Mouse (Mus musculus) limb, embryonic 13.5 days (tissue): ENCODE results near the gene Anxa8. TPM values are rescaled to one million over a fixed set of nuclear protein-coding genes. Genes with fewer than 3 reads are reported as not detected.

Source experiments
- ATAC-seq: fragments of 200-750 bp; cut with Nextera tagmentation; 2 replicates; pipeline ENCODE4 v1.8.0; 2017; ENCODE audit warnings: low read depth, moderate number of reproducible peaks, moderate TSS enrichment; ENCODE audit not compliant: low FRiP score
- H3K27ac ChIP-seq: fragments of 300-500 bp; sonication (generic); 2 replicates; pipeline ENCODE4 v1.5.1; 2015; ENCODE audit warnings: inconsistent platforms, mild to moderate bottlenecking, moderate library complexity
- H3K27me3 ChIP-seq: fragments of 300-500 bp; sonication (generic); 2 replicates; pipeline ENCODE4 v1.6.1; 2015; ENCODE audit warnings: mild to moderate bottlenecking, inconsistent platforms
- H3K36me3 ChIP-seq: fragments of 300-500 bp; sonication (generic); 2 replicates; pipeline ENCODE4 v1.6.1; 2015; ENCODE audit warnings: inconsistent platforms, mild to moderate bottlenecking, moderate library complexity
- H3K4me1 ChIP-seq: fragments of 300-500 bp; sonication (generic); 2 replicates; pipeline ENCODE4 v1.6.1; 2015; ENCODE audit warnings: inconsistent platforms
- H3K4me2 ChIP-seq: fragments of 300-500 bp; sonication (generic); replicated peaks from 2 replicates; pipeline ENCODE4 v1.6.1; 2015; ENCODE audit warnings: inconsistent platforms, mild to moderate bottlenecking, moderate library complexity
- H3K4me3 ChIP-seq: fragments of 300-500 bp; sonication (generic); 2 replicates; pipeline ENCODE4 v1.5.1; 2015; ENCODE audit warnings: moderate library complexity, mild to moderate bottlenecking, inconsistent platforms
- H3K9ac ChIP-seq: fragments of 300-500 bp; sonication (generic); 2 replicates; pipeline ENCODE4 v1.6.1; 2015; ENCODE audit warnings: mild to moderate bottlenecking, inconsistent platforms
- H3K9me3 ChIP-seq: fragments of 300-500 bp; sonication (generic); 2 replicates; pipeline ENCODE4 v1.6.1; 2016; ENCODE audit warnings: inconsistent platforms
- WGBS: fragments of 180-500 bp; shearing (Covaris S2); methylation state at CpG from one replicate; pipeline ENCODE4 v1.1.7; 2015; 5-methylcytosine and 5-hydroxymethylcytosine counted together
- polyA plus RNA-seq: library from polyadenylated mRNA; unstranded; fragments of >200 nt; fragmentation: Nextera tagmentation; extraction: Ambion mirVana; gene quantifications from 2 replicates; pipeline ENCODE4 v1.2.1, GENCODE M21; 2015

Anxa8 gene
- polyA plus RNA-seq = 13.9 and 16.0 TPM in 2 replicates

- Histone ChIP-seq H3K4me1 (peaks cover 10% of the 10 kb centered on the region; the same call in 1 of the 2 replicates), H3K27ac (no peak within 1 kb of the TSS), H3K4me2 (no peak within 1 kb of the TSS), H3K9ac (no peak within 1 kb of the TSS), H3K9me3 (no peaks in the 10 kb centered on the region), H3K27me3 (peaks cover 2% of the 10 kb centered on the region; the same call in 1 of the 2 replicates), H3K36me3 (no peaks in the 10 kb centered on the region), H3K4me3 (no peak within 1 kb of the TSS)
- 0 out of 2 replicates have a peak, but pooled peaks have one; percentile 36 for ATAC-seq
- 56% methylated on average over 4 of the region's 4 CpGs for WGBS
These were observed at the start of gene Anxa8 for GRCm38 (mm10) chr14:34085731-34086130. Gene Anxa8 (plus strand): TSS chr14:34085981.

GRCm38 (mm10) chr14:34041241-34041640 is 44.5 kb upstream of the Anxa8 start:
- no peaks in the 10 kb centered on the region for H3K27me3 ChIP-seq
- no peak overlapping the region for H3K4me2 ChIP-seq
- no peaks in the 10 kb centered on the region for H3K9me3 ChIP-seq
- no peak overlapping the region for H3K9ac ChIP-seq
- 81% methylated on average over 4 of the region's 4 CpGs for WGBS
- H3K27ac ChIP-seq = no peak overlapping the region
- no peak for ATAC-seq
- H3K36me3 ChIP-seq = no peaks in the 10 kb centered on the region
- no peaks in the 10 kb centered on the region for H3K4me1 ChIP-seq
- no peak overlapping the region for H3K4me3 ChIP-seq

DNA sequence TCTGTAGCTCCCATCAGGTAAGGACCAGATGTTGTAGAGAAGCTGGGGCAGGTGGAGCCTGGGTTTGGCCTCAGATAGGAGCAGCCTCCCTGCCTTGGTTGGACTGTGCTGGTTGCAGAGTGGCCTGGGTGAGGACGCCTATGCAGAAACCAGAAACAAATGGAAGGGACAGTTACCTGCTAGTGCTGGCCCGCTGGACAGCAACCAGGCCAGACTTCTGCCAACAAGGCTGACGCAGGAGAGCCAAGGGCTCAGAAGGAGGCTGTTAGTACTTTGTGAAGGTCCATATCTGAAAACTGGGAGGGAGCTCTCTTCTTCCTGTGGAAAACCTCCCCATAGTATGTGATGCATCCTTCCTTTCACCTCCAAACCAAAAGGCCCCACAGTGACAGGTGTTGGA is 42.4 kb upstream of the Anxa8 start:
- no peaks in the 10 kb centered on the region for H3K36me3 ChIP-seq
- H3K27ac ChIP-seq = no peak overlapping the region
- H3K4me3 ChIP-seq = no peak overlapping the region
- no peaks in the 10 kb centered on the region for H3K27me3 ChIP-seq
- no peak for ATAC-seq
- no peak overlapping the region for H3K4me2 ChIP-seq
- H3K9ac ChIP-seq = no peak overlapping the region
- no peaks in the 10 kb centered on the region for H3K4me1 ChIP-seq
- H3K9me3 ChIP-seq = no peaks in the 10 kb centered on the region
- 68% methylated on average over 3 of the region's 3 CpGs for WGBS

DNA sequence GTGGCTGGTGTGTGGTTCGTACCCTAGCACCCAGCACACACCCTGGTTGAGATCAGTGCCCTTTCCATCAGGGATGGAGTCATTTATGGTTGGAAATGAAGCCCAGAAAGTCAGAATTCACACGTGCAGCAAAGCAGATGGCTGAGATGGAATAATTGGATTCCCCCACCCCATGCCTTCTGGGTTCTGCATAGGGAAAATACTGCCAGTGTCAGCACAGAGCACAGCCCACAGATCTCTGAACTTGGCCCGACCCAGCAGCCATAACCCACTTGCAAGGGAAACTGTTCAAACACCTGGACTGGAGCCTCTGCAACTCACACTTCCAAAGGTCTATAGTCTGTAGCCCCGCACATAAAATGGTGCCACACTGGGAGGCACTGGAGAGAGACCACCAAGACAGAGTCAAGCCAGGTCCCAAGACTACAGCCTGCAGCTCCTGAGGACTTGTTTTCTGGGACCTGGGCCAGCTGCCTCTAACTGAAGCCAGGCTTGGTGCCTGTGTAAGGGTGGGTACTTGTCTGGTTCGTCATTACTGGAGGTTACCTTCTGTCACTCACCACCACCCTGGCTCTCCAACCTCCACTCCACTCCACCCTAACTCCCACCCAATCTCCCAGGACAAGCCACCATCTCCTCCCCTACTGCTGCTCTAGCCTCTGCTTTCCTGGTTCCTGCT is 35.5 kb upstream of the Anxa8 start:
- no peak overlapping the region for H3K4me3 ChIP-seq
- WGBS = 50% methylated on average over 5 of the region's 5 CpGs

DNA sequence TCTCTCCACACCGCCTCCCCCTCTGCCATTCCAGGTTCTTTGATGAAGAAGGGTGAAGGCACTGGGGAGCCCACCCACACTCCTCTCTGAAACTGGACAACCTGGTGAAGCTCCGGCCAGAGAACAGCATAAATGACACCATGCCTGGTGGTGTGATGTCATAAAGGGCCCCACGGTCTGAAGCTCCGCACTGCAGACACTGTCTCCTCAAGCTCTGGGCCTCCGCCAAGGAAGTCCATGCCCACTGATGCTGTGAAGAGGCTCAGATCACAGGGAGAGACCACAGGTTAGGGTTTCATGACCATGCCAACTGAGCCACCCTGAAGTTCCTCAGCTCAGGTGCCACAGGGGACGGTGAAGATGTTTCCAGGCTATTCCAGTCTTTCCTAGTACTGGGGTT is 33.3 kb upstream of the Anxa8 start, which contains the start of gene Antxrl:
Antxrl (plus strand) TSS at position 192 of the 400 bp plus-strand sequence.
- H3K36me3 ChIP-seq = no peaks in the 10 kb centered on the region
- WGBS = 88% methylated on average over 6 of the region's 6 CpGs
- no peak within 1 kb of the TSS for H3K9ac ChIP-seq
- no peak within 1 kb of the TSS for H3K4me2 ChIP-seq
- no peak within 1 kb of the TSS for H3K4me3 ChIP-seq
- H3K27ac ChIP-seq = no peak within 1 kb of the TSS
- no peaks in the 10 kb centered on the region for H3K9me3 ChIP-seq
- no peaks in the 10 kb centered on the region for H3K27me3 ChIP-seq
- H3K4me1 ChIP-seq = peaks cover 5% of the 10 kb centered on the region; the same call in 1 of the 2 replicates
- ATAC-seq = no peak

More for the DNA sequence above, 35.5 kb upstream of the Anxa8 start:
- H3K9me3 ChIP-seq = no peaks in the 10 kb centered on the region
- ATAC-seq = no peak
- no peaks in the 10 kb centered on the region for H3K27me3 ChIP-seq
- no peak overlapping the region for H3K4me2 ChIP-seq
- H3K9ac ChIP-seq = no peak overlapping the region
- no peak overlapping the region for H3K27ac ChIP-seq
- peaks cover 5% of the 10 kb centered on the region; the same call in 1 of the 2 replicates for H3K4me1 ChIP-seq
- no peaks in the 10 kb centered on the region for H3K36me3 ChIP-seq

GRCm38 (mm10) chr14:34071665-34072064 is 14.1 kb upstream of the Anxa8 start:
- H3K4me1 ChIP-seq = no peaks in the 10 kb centered on the region
- ATAC-seq = no peak
- no peak overlapping the region for H3K27ac ChIP-seq
- H3K36me3 ChIP-seq = no peaks in the 10 kb centered on the region
- H3K9ac ChIP-seq = no peak overlapping the region
- no peaks in the 10 kb centered on the region for H3K9me3 ChIP-seq
- WGBS = 66% methylated on average over 6 of the region's 6 CpGs
- no peak overlapping the region for H3K4me2 ChIP-seq
- H3K27me3 ChIP-seq = no peaks in the 10 kb centered on the region
- no peak overlapping the region for H3K4me3 ChIP-seq

GRCm38 (mm10) chr14:34075346-34075745 is 10.4 kb upstream of the Anxa8 start:
- Histone ChIP-seq H3K27ac (no peak overlapping the region), H3K9ac (no peak overlapping the region), H3K4me2 (no peak overlapping the region), H3K36me3 (no peaks in the 10 kb centered on the region), H3K4me3 (no peak overlapping the region), H3K27me3 (no peaks in the 10 kb centered on the region), H3K9me3 (no peaks in the 10 kb centered on the region), H3K4me1 (no peaks in the 10 kb centered on the region)
- ATAC-seq = no peak
- WGBS = 51% methylated on average over 4 of the region's 4 CpGs

- H3K4me2 ChIP-seq = no peak overlapping the region
- WGBS = 77% methylated on average over 5 of the region's 5 CpGs
- no peaks in the 10 kb centered on the region for H3K4me1 ChIP-seq
- peaks cover 2% of the 10 kb centered on the region; the same call in 1 of the 2 replicates for H3K27me3 ChIP-seq
- no peak overlapping the region for H3K4me3 ChIP-seq
- no peak overlapping the region for H3K9ac ChIP-seq
- H3K9me3 ChIP-seq = no peaks in the 10 kb centered on the region
- H3K27ac ChIP-seq = no peak overlapping the region
- ATAC-seq = no peak
- no peaks in the 10 kb centered on the region for H3K36me3 ChIP-seq
These were observed 8.6 kb upstream of the Anxa8 start for GRCm38 (mm10) chr14:34077222-34077621.

DNA sequence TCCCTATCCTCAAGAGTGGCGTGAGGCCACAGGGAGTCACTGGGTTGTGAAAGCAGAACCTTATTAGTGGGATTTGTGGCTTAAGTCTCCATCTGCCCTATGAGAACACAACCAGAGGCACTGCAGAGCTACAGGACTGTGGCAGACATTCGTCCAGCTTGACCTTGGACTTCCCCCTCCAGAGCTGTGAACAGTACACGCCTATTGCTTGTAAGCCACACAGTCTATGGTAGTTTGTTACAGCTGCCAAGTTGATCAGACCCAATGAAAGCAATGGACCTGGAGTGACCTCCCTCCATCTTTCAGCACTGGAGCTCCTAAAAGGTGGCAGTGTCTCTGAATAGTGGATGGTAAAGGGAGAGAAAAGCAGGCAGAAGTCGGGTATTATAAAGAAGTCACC is 7.5 kb upstream of the Anxa8 start:
- no peak overlapping the region for H3K4me2 ChIP-seq
- WGBS = 68% methylated on average over 4 of the region's 4 CpGs
- no peak overlapping the region for H3K27ac ChIP-seq
- ATAC-seq = no peak
- no peak overlapping the region for H3K9ac ChIP-seq
- H3K36me3 ChIP-seq = no peaks in the 10 kb centered on the region
- no peaks in the 10 kb centered on the region for H3K9me3 ChIP-seq
- no peaks in the 10 kb centered on the region for H3K4me1 ChIP-seq
- H3K27me3 ChIP-seq = peaks cover 2% of the 10 kb centered on the region; the same call in 1 of the 2 replicates
- H3K4me3 ChIP-seq = no peak overlapping the region

DNA sequence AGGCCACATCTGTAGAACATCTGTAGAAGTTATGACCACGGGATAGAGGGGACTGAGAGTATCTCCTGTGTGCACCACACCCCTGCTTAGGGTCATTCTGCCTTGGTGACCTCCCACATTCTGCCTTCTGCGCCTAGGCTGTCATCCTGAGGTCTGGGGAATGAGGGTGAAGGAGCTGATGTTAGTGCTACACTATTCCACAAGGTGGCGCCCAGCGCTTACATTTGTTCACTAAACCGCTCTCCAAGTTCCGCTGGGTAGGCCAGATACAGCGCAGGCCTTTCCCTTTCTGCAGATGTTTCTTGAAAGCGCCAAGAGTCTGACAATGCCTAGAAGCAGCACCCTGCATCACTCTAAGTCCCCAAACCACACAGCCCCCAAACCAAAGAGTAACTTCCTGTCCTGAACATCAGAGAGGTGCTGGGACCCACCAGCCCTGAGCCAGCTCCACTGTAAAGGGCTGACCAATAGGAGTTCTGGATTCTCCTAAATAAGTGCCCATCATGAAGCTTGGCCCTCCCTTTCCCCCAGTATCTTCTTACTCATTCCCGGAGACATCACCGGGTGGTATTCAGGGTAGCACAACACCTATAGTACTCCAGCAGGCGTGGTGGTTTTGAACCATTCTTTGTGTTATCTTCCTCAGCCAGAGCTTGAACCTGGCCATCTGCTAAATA is 5.3 kb upstream of the Anxa8 start:
- Histone ChIP-seq H3K9ac (peak overlapping the region; percentile 35; the same call in 1 of the 2 replicates), H3K36me3 (no peaks in the 10 kb centered on the region), H3K4me2 (0 out of 2 replicates have a peak overlapping the region, but pooled peaks have one; percentile 9), H3K4me3 (no peak overlapping the region), H3K27ac (no peak overlapping the region), H3K4me1 (0 out of 2 replicates have a peak, but pooled peaks cover 2% of the 10 kb centered on the region), H3K27me3 (peaks cover 2% of the 10 kb centered on the region; the same call in 1 of the 2 replicates), H3K9me3 (no peaks in the 10 kb centered on the region)
- ATAC-seq = peak; percentile 80
- 9% methylated on average over 11 of the region's 11 CpGs for WGBS

GRCm38 (mm10) chr14:34086806-34087205 is 1.0 kb downstream of the Anxa8 start:
- WGBS = 64% methylated on average over 4 of the region's 4 CpGs
- H3K9ac ChIP-seq = no peak overlapping the region
- no peaks in the 10 kb centered on the region for H3K27me3 ChIP-seq
- no peak overlapping the region for H3K4me3 ChIP-seq
- no peaks in the 10 kb centered on the region for H3K9me3 ChIP-seq
- H3K27ac ChIP-seq = no peak overlapping the region
- H3K36me3 ChIP-seq = no peaks in the 10 kb centered on the region
- no peak overlapping the region for H3K4me2 ChIP-seq
- ATAC-seq = no peak
- H3K4me1 ChIP-seq = peaks cover 10% of the 10 kb centered on the region; the same call in 1 of the 2 replicates

GRCm38 (mm10) chr14:34087856-34088398 is 2.1 kb downstream of the Anxa8 start:
- no peak for ATAC-seq

More at GRCm38 (mm10) chr14:34087856-34088398, 2.1 kb downstream of the Anxa8 start:
- Histone ChIP-seq H3K4me3 (no peak overlapping the region), H3K27ac (no peak overlapping the region), H3K27me3 (no peaks in the 10 kb centered on the region), H3K4me2 (no peak overlapping the region), H3K4me1 (peaks cover 10% of the 10 kb centered on the region; the same call in 1 of the 2 replicates), H3K9ac (no peak overlapping the region), H3K9me3 (no peaks in the 10 kb centered on the region), H3K36me3 (no peaks in the 10 kb centered on the region)
- WGBS = 53% methylated on average over 2 of the region's 2 CpGs
